Mouse (Mus musculus) midbrain, embryonic 11.5 days (tissue): Measurements from ENCODE around the gene Kcnj3. TPM values are rescaled to one million over a fixed set of nuclear protein-coding genes. Genes with fewer than 3 reads are reported as not detected.
A peak's percentile ranks its signal among the peaks of the same experiment; 100 is the strongest.

Source experiments
- ATAC-seq: fragments of 200-750 bp; cut with Nextera tagmentation; 2 replicates; pipeline ENCODE4 v1.8.0; 2017; ENCODE audit warnings: moderate TSS enrichment, moderate library complexity; ENCODE audit not compliant: low FRiP score
- DNase-seq: peaks from one replicate; pipeline ENCODE4 v3.0.0; 2015; ENCODE audit warnings: low spot score; ENCODE audit errors: missing footprints
- H3K27ac ChIP-seq: fragments of 300-500 bp; sonication (generic); 2 replicates; pipeline ENCODE4 v1.5.1; 2014; ENCODE audit warnings: low read depth, low read length
- H3K27me3 ChIP-seq: fragments of 300-500 bp; sonication (generic); 2 replicates; pipeline ENCODE4 v1.6.1; 2014; ENCODE audit warnings: mild to moderate bottlenecking, low read length, moderate library complexity, mixed read lengths; ENCODE audit not compliant: control insufficient read depth, insufficient read depth
- H3K36me3 ChIP-seq: fragments of 300-500 bp; sonication (generic); 2 replicates; pipeline ENCODE4 v1.6.1; 2014; ENCODE audit warnings: mild to moderate bottlenecking, low read length, moderate library complexity, mixed read lengths; ENCODE audit not compliant: control insufficient read depth, insufficient read depth
- H3K4me1 ChIP-seq: fragments of 300-500 bp; sonication (generic); 2 replicates; pipeline ENCODE4 v1.6.1; 2014; ENCODE audit warnings: low read length; ENCODE audit not compliant: control insufficient read depth, insufficient read depth
- H3K4me2 ChIP-seq: fragments of 300-500 bp; sonication (generic); 2 replicates; pipeline ENCODE4 v1.6.1; 2014; ENCODE audit warnings: mild to moderate bottlenecking, moderate library complexity
- H3K4me3 ChIP-seq: fragments of 300-500 bp; sonication (generic); 2 replicates; pipeline ENCODE4 v1.5.1; 2014; ENCODE audit warnings: low read depth, low read length
- H3K9ac ChIP-seq: fragments of 300-500 bp; sonication (generic); 2 replicates; pipeline ENCODE4 v1.6.1; 2014; ENCODE audit warnings: low read length
- H3K9me3 ChIP-seq: fragments of 300-500 bp; sonication (generic); 2 replicates; pipeline ENCODE4 v1.6.1; 2016; ENCODE audit warnings: low read length; ENCODE audit not compliant: control insufficient read depth
- WGBS: fragments of 180-500 bp; shearing (Covaris S2); extraction: QIAGEN DNeasy Blood & Tissue Kit; methylation state at CpG from one replicate; pipeline ENCODE4 v1.1.7; 2014; 5-methylcytosine and 5-hydroxymethylcytosine counted together
- polyA plus RNA-seq: library from polyadenylated mRNA; unstranded; fragments of >200 nt; fragmentation: Nextera tagmentation; extraction: Ambion mirVana; gene quantifications from 2 replicates; pipeline ENCODE4 v1.2.1, GENCODE M21; 2014

Kcnj3 gene
- polyA plus RNA-seq, 1 experiment from 2014 or later = 1.1 TPM

- Histone ChIP-seq H3K36me3 (no peaks in the 10 kb centered on the region), H3K4me3 (no peak overlapping the region), H3K9ac (no peak overlapping the region), H3K27ac (no peak overlapping the region), H3K9me3 (no peaks in the 10 kb centered on the region), H3K27me3 (no peaks in the 10 kb centered on the region), H3K4me2 (no peak overlapping the region), H3K4me1 (no peaks in the 10 kb centered on the region)
- DNase-seq (peak; percentile 47), ATAC-seq (no peak)
- 94% methylated on average over 7 of the region's 7 CpGs for WGBS
Observed at GRCm38 (mm10) chr2:55569291-55569690, 133.5 kb downstream of the Kcnj3 start.

GRCm38 (mm10) chr2:55571425-55571824, 135.7 kb downstream of the Kcnj3 start:
- 74% methylated on average over 3 of the region's 3 CpGs for WGBS

GRCm38 (mm10) chr2:55580286-55580685, 144.5 kb downstream of the Kcnj3 start:
- DNase-seq (no peak), ATAC-seq (no peak)
- Histone ChIP-seq H3K4me2 (no peak overlapping the region), H3K9ac (no peak overlapping the region), H3K4me3 (no peak overlapping the region), H3K27me3 (no peaks in the 10 kb centered on the region), H3K36me3 (no peaks in the 10 kb centered on the region), H3K9me3 (no peaks in the 10 kb centered on the region), H3K4me1 (no peaks in the 10 kb centered on the region), H3K27ac (no peak overlapping the region)
- 81% methylated on average over 2 of the region's 2 CpGs for WGBS

More at GRCm38 (mm10) chr2:55571425-55571824, 135.7 kb downstream of the Kcnj3 start:
- no peak overlapping the region for H3K27ac ChIP-seq
- H3K27me3 ChIP-seq = no peaks in the 10 kb centered on the region
- H3K9me3 ChIP-seq = no peaks in the 10 kb centered on the region
- no peak overlapping the region for H3K4me3 ChIP-seq
- no peaks in the 10 kb centered on the region for H3K36me3 ChIP-seq
- H3K9ac ChIP-seq = no peak overlapping the region
- DNase-seq (peak; percentile 69), ATAC-seq (no peak)
- H3K4me2 ChIP-seq = no peak overlapping the region
- H3K4me1 ChIP-seq = no peaks in the 10 kb centered on the region

GRCm38 (mm10) chr2:55591226-55591988, 155.6 kb downstream of the Kcnj3 start:
- 77% methylated on average over 3 of the region's 3 CpGs for WGBS
- ATAC-seq (no peak), DNase-seq (no peak)
- no peaks in the 10 kb centered on the region for H3K4me1 ChIP-seq
- no peak overlapping the region for H3K27ac ChIP-seq
- no peaks in the 10 kb centered on the region for H3K27me3 ChIP-seq
- H3K4me3 ChIP-seq = no peak overlapping the region
- no peaks in the 10 kb centered on the region for H3K36me3 ChIP-seq
- no peaks in the 10 kb centered on the region for H3K9me3 ChIP-seq
- H3K9ac ChIP-seq = no peak overlapping the region
- H3K4me2 ChIP-seq = no peak overlapping the region
